Mouse (Mus musculus): ENCODE data around the gene Cct3. TPM values are rescaled to one million over a fixed set of nuclear protein-coding genes. Genes with fewer than 3 reads are reported as not detected.

The Cct3 gene
- total and polyA plus RNA-seq, 3 experiments, result 124 to 172 (median 169) TPM

GRCm38 (mm10) chr3:88335436-88336053 lies 38.6 kb downstream of the Cct3 start:
- 1% methylated on average over 27 of the region's 27 CpGs for WGBS
- Histone ChIP-seq H3K36me3 (ENCODE audit: control insufficient read depth, insufficient read depth, low read length) (no peaks in the 10 kb centered on the region), H3K4me1 (ENCODE audit: control insufficient read depth, insufficient read depth, low read length) (peaks cover 6% of the 10 kb centered on the region), H3K9ac (ENCODE audit: low read depth, low read length) (peak overlapping the region; percentile 75), H3K27ac (peak overlapping the region; percentile 99), H3K79me2 (replicated peaks; ENCODE audit: control insufficient read depth, insufficient read depth, low read length) (no peaks in the 10 kb centered on the region; the same call in 1 of the 2 replicates), H3K27me3 (ENCODE audit: control insufficient read depth, insufficient read depth, low read length) (no peaks in the 10 kb centered on the region), H3K4me3 (peak overlapping the region; percentile 85)
- TF ChIP-seq CTCF (IDR thresholded peaks at IDR 0.05) (no peak), POLR2A (IDR thresholded peaks at IDR 0.05; ENCODE audit: insufficient read depth, low read depth, low read length) (no peak), EP300 (IDR thresholded peaks at IDR 0.05; ENCODE audit: insufficient read depth, low read depth, low read length) (no peak)
- intact Hi-C loops (cut with DNase I), result loop anchor here (5.0 kb wide), 1 partner anchor 38 kb away; the partner anchor contains the start of genes Cct3 and Tsacc
- no peak for DNase-seq

- Histone ChIP-seq H3K4me1 (ENCODE audit: control insufficient read depth, insufficient read depth, low read length) (peaks cover 6% of the 10 kb centered on the region), H3K4me3 (peak within 1 kb of the TSS; percentile 85), H3K36me3 (ENCODE audit: control insufficient read depth, insufficient read depth, low read length) (no peaks in the 10 kb centered on the region), H3K79me2 (replicated peaks; ENCODE audit: control insufficient read depth, insufficient read depth, low read length) (no peaks in the 10 kb centered on the region; the same call in 1 of the 2 replicates), H3K27ac (peak within 1 kb of the TSS; percentile 99), H3K9ac (ENCODE audit: low read depth, low read length) (peak within 1 kb of the TSS; percentile 95), H3K27me3 (ENCODE audit: control insufficient read depth, insufficient read depth, low read length) (no peaks in the 10 kb centered on the region)
- intact Hi-C loops (cut with DNase I), result loop anchor here (5.0 kb wide), 1 partner anchor 39 kb away; the partner anchor contains the start of genes Cct3 and Tsacc
- under 1% methylated on average over 59 of the region's 66 CpGs for WGBS
- DNase-seq, result peak; percentile 97 to 98
- TF ChIP-seq POLR2A (IDR thresholded peaks at IDR 0.05; ENCODE audit: insufficient read depth, low read depth, low read length) (peak; percentile 99), CTCF (IDR thresholded peaks at IDR 0.05) (no peak)
Observed at GRCm38 (mm10) chr3:88336058-88337013, 39.4 kb downstream of the Cct3 start, which contains the start of the genes Tmem79 and Smg5. Tmem79 (minus strand) TSS chr3:88336148. Smg5 (plus strand) TSS chr3:88336260.

- no peak for TF ChIP-seq EP300 (IDR thresholded peaks at IDR 0.05; ENCODE audit: insufficient read depth, low read depth, low read length)
- no peak for TF ChIP-seq CTCF (IDR thresholded peaks at IDR 0.05)
- no peak for TF ChIP-seq POLR2A (IDR thresholded peaks at IDR 0.05; ENCODE audit: insufficient read depth, low read depth, low read length)
- Histone ChIP-seq H3K27me3 (ENCODE audit: control insufficient read depth, insufficient read depth, low read length) (no peaks in the 10 kb centered on the region), H3K4me1 (ENCODE audit: control insufficient read depth, insufficient read depth, low read length) (peaks cover 6% of the 10 kb centered on the region), H3K4me3 (peak overlapping the region; percentile 85; the same call in 1 of the 2 replicates), H3K27ac (peak overlapping the region; percentile 99; the same call in 1 of the 2 replicates), H3K79me2 (replicated peaks; ENCODE audit: control insufficient read depth, insufficient read depth, low read length) (no peaks in the 10 kb centered on the region; the same call in 1 of the 2 replicates), H3K9ac (ENCODE audit: low read depth, low read length) (no peak overlapping the region), H3K36me3 (ENCODE audit: control insufficient read depth, insufficient read depth, low read length) (no peaks in the 10 kb centered on the region; the same call in 1 of the 2 replicates)
- intact Hi-C loops (cut with DNase I), result loop anchor here (5.0 kb wide), 1 partner anchor 40 kb away; the partner anchor contains the start of genes Cct3 and Tsacc
- DNase-seq, result peak in 1 of 2 experiments; percentile 28
- 36% methylated on average over 11 of the region's 11 CpGs for WGBS
Observed at GRCm38 (mm10) chr3:88337367-88338020, 40.6 kb downstream of the Cct3 start.

GRCm38 (mm10) chr3:88338316-88338715 lies 41.4 kb downstream of the Cct3 start:
- intact Hi-C loops (cut with DNase I), result loop anchor here (5.0 kb wide), 1 partner anchor 41 kb away; the partner anchor contains the start of genes Cct3 and Tsacc
- TF ChIP-seq CTCF (IDR thresholded peaks at IDR 0.05) (no peak), POLR2A (IDR thresholded peaks at IDR 0.05; ENCODE audit: insufficient read depth, low read depth, low read length) (no peak), EP300 (IDR thresholded peaks at IDR 0.05; ENCODE audit: insufficient read depth, low read depth, low read length) (no peak)
- H3K79me2 ChIP-seq (replicated peaks; ENCODE audit: control insufficient read depth, insufficient read depth, low read length), result no peaks in the 10 kb centered on the region; the same call in 1 of the 2 replicates
- H3K36me3 ChIP-seq (ENCODE audit: control insufficient read depth, insufficient read depth, low read length), result no peaks in the 10 kb centered on the region; the same call in 1 of the 2 replicates
- no peak for DNase-seq
- H3K27ac ChIP-seq, result no peak overlapping the region
- no peak overlapping the region for H3K4me3 ChIP-seq
- H3K9ac ChIP-seq (ENCODE audit: low read depth, low read length), result no peak overlapping the region
- WGBS, result 74% methylated on average over 7 of the region's 7 CpGs
- peaks cover 6% of the 10 kb centered on the region for H3K4me1 ChIP-seq (ENCODE audit: control insufficient read depth, insufficient read depth, low read length)
- H3K27me3 ChIP-seq (ENCODE audit: control insufficient read depth, insufficient read depth, low read length), result no peaks in the 10 kb centered on the region

GRCm38 (mm10) chr3:88339006-88339405 lies 42.1 kb downstream of the Cct3 start:
- intact Hi-C loops (cut with DNase I), result loop anchor here (5.0 kb wide), 1 partner anchor 42 kb away; the partner anchor contains the start of genes Cct3 and Tsacc
- DNase-seq, result no peak
- Histone ChIP-seq H3K4me1 (ENCODE audit: control insufficient read depth, insufficient read depth, low read length) (peaks cover 6% of the 10 kb centered on the region), H3K4me3 (no peak overlapping the region), H3K79me2 (replicated peaks; ENCODE audit: control insufficient read depth, insufficient read depth, low read length) (no peaks in the 10 kb centered on the region; the same call in 1 of the 2 replicates), H3K9ac (ENCODE audit: low read depth, low read length) (no peak overlapping the region), H3K27me3 (ENCODE audit: control insufficient read depth, insufficient read depth, low read length) (no peaks in the 10 kb centered on the region), H3K36me3 (ENCODE audit: control insufficient read depth, insufficient read depth, low read length) (no peaks in the 10 kb centered on the region; the same call in 1 of the 2 replicates), H3K27ac (no peak overlapping the region)
- no peak for TF ChIP-seq CTCF (IDR thresholded peaks at IDR 0.05)
- no peak for TF ChIP-seq EP300 (IDR thresholded peaks at IDR 0.05; ENCODE audit: insufficient read depth, low read depth, low read length)
- no peak for TF ChIP-seq POLR2A (IDR thresholded peaks at IDR 0.05; ENCODE audit: insufficient read depth, low read depth, low read length)
- WGBS, result 43% methylated on average over 3 of the region's 3 CpGs
